Mouse (Mus musculus) hindlimb bud, embryonic 11.5 days (tissue): ENCODE data around the gene Slc39a2.
"Not testable (repeated sequence)": the region's sequence is repeated elsewhere in the genome, so short reads cannot be mapped to it uniquely, and the experiment has no call there.

Experiments
- DNase-seq: peaks from one replicate; pipeline ENCODE4 v3.0.0-alpha.2; 2012; ENCODE audit warnings: low read depth, low spot score; ENCODE audit errors: extremely low spot score

The Slc39a2 gene

DNA sequence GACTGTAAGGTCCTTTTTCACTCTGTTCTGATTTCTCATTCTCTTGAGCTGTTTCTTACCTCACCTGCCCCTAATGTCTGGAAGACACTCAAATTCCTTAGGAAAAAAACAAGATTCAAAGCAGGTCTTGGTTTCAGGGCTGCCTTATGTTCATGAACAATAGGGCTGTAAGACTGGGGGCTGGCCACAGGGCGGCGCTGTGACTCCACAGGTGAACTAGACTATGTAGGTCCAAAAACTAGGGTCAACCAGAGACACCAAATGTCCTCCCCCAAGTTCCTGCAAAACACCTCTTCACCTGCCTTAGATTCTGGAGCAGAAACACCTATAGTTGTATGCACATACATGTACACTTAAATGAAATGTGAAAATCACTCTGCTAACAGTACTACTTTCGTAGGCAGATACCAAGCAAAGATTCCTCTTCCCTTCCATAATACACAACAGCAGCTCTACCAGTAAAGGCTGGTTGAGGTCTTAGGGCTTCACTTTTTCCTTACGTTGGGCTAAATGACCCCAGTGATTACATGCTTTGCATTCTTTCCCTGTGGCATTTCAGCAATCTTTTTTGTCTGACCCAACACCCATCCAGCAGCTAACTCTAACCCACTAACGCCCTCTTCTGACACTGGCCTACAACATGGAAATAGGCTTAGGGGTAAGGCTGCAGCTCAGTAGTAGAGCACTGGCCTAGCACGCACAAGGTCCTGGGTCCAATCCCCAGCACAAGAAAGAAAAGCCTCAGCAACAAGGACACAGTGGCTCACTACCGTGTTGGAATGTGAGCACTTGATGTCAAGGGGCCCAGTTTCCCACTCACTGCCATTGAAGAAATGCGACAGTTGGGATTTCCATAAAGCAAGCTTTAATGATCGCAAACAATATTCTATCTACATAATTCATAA lies 10.4 kb downstream of the Slc39a2 start:
- no peak for DNase-seq

DNA sequence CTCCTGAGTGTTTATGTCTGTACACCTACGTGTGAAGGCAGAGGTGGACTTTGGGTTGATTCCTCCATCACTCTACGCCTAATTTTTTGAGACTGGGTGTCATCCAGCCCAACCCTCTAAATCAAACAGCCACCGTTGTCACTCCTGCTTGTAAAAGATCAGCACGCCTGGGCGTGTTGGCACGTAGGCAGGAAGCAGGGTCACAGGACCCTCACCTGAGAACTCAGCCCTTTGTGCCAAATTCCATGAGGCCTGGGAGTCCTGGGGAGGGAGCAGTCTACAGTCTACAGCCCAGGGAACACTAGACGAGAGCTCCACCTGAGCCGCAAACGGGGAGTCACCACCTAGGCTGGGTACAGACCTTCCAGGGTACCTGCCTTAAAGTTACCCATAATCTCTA lies 11.1 kb downstream of the Slc39a2 start:
- no peak for DNase-seq

DNA sequence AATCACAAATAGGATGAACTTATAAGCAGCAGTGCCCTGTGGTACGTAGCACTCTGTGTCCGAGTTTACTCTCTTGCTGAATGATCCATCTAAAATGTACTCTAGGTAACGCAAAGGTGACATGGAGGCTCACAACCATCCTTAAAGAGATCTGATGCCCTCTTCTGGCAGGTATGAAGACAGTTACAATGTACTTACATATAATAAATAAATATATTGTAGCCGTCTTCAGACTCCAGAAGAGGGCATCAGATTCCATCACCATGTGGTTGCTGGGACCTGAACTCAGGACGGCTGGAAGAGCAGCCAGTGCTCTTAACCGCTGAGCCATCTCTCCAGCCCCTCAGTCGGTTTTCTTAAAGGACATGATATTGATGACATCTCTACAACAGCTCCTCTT lies 12.0 kb downstream of the Slc39a2 start:
- DNase-seq: no peak

DNA sequence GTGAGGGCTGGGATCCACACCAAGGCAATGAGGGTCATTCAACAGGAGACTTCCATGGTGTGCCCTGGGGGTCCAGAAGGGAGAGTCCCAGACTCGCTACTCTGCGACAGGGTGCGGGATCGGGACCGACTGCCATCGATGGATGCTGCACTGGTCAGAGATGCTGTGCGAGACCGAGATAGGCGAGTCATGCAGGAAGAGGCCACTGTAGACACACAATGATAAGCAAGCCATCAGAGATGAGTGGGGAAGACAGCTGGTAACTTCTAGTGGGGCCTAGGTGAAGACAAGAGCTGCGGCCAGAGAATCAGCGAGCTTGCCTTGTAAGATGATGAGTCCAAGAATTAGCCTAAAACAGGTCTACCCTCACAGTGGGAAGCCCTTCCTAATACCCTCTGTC lies 13.4 kb downstream of the Slc39a2 start:
- no peak for DNase-seq

DNA sequence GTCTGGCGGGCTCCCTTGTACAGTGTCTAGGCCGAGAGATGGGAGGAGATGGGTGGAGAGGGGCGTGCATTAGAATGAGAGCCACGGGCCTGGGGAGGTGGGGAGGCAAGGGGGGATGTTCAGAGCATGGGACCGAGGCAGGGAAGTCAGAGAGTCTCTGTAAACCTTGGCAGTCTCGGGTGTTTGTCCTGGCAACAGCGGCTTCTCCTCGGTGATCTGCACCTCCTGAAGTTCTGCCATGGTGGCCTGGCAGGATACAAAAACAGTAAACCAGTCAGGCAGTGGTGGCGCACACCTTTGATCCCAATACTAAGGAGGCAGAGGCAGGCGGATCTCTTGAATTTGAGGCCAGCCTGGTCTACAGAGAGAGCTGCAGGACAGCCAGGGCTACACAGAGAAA lies 18.6 kb downstream of the Slc39a2 start:
- DNase-seq: no peak

DNA sequence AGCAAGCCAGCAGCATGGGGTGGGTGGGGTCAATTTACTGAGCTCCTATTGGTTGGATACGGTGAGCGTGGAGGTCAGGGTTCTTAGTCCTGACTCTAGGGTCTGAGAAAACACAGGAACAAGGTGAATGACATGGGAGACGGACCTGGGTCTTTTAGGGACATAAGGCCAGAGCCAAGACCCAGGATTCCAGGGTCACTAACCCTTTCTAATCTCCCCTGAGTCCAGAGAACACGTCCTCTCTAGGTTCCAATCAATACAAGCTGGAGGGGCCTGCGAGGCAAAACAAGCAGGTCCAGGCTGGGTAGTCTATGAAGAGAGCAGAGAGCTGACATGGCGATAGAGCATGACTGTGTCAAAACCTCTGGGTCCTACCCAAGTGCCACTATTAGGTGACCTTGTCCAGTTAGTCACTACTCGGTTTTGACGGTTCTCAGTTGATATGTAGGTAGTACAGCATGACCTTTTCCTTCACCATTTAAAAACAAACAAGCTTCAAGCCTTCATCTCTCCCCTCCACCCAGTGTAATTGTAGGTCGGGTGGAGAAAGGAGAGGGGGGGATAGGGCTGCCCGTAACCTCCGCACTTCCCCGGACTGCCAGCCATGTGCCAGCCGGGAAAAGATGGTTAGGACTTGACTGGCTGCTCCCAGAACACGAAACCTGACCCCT lies 19.8 kb downstream of the Slc39a2 start:
- no peak for DNase-seq

- no peak for DNase-seq
Measured at GRCm38 (mm10) chr14:51913062-51913959, 20.6 kb downstream of the Slc39a2 start.

- DNase-seq: no peak
Measured at GRCm38 (mm10) chr14:51913960-51914762, 21.5 kb downstream of the Slc39a2 start, which contains the start of gene Ndrg2. Ndrg2 (minus strand) TSS chr14:51914158.

- DNase-seq: no peak
Measured at GRCm38 (mm10) chr14:51915030-51915429, 22.3 kb downstream of the Slc39a2 start.

- no peak for DNase-seq
Measured at GRCm38 (mm10) chr14:51916539-51916938, 23.9 kb downstream of the Slc39a2 start.

- DNase-seq: no peak
Measured at GRCm38 (mm10) chr14:51918125-51918524, 25.4 kb downstream of the Slc39a2 start, which contains the start of gene Tppp2. Tppp2 (plus strand) TSS chr14:51918425.

DNA sequence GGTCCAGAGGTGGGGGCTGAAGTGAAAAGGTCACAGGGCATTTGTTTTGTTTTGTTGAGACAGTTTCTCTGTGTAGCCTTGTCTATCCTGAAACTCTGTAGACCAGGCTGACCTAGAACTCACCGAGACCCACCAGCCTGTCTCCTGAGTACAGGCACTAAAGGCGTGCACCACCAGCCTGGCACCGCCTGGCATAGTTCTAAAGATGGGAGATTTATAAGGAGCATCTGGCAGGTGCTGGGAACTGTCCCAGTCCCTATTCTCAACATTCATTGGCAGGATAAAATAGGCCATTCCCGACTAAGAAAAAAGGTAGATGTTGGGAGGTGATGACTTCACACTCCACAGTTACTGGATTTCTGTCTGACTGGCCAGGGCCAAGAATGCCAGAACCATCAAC lies 26.3 kb downstream of the Slc39a2 start:
- DNase-seq: no peak

GRCm38 (mm10) chr14:51921759-51922570 lies 29.3 kb downstream of the Slc39a2 start:
- no peak for DNase-seq

DNA sequence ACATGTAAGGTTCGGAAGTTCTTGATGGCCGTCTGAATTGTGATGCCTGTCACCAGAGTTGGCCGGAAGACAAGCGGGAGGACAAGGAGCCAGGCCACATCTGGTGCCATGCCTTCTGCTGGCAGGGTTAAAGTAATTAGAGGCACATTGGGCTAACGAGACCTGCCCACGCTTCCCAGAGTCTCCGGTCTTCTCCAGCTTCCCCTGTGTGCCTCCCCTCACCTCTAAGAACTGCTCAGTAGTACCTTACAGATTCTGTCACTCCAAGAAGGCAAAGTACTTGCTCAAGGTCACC lies 29.8 kb downstream of the Slc39a2 start, which contains the start of gene Rnase13:
Gene Rnase13 (minus strand): TSS at position 203 of the 295 bp plus-strand sequence.
- DNase-seq: no peak

GRCm38 (mm10) chr14:51922910-51923309 lies 30.2 kb downstream of the Slc39a2 start:
- DNase-seq: no peak

GRCm38 (mm10) chr14:51923492-51923891 lies 30.8 kb downstream of the Slc39a2 start:
- no peak for DNase-seq

GRCm38 (mm10) chr14:51926930-51927329 lies 34.2 kb downstream of the Slc39a2 start:
- DNase-seq: not testable (repeated sequence)

DNA sequence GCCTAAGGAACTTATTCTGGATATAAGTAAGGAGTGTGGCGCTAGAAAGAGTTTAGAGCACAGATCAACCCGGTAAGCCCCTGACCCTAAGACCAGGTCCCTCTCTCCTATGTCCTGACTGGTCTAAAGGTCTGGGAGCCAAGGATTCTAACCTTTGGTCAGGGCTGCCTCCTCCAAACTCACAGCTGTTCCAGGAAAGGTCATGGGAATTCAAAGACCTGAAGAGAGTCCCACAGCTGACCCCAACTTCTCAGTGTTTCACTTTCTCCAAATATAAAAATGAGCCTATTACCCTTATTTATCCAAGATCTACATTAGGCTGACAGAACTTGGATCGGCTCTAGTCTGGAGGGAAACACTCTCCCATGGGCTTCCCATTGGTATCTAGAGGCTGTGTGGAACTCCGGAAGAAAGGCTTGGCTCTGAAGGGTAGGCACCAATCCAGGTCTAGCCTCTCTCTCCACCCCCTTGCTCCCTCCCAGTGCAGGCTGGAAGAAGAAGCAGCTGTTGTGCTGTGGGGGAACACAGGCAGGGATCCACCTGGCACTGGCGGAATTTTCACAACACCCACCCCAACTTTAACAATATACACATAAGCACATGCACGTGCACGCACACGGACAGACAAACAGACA lies 36.7 kb downstream of the Slc39a2 start:
- no peak for DNase-seq

DNA sequence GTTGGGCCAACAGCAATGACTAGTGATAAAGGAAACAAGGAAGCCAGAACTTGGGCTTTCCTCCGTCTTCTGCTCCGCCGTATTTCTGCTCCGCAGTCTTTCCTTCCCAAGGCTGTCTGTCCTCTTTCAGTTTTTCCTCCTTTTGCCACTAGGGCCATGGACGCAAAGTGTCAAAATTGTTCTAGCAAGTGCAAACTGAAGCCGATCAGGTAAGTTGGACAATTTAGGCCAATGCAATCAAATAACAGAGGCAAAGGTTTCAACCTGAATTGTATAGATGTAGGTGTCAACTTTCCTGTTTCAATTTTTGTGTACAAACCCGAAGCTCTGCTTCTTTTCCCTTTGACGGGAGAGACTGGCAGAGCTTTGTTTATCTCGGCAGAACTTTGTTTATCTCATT lies 37.3 kb downstream of the Slc39a2 start:
- no peak for DNase-seq
